Mouse (Mus musculus) heart, adult 2 months (tissue): ENCODE measurements at regions not wholly inside any gene's neighbourhood (a gene's known extent, or its start where the extent isn't known, plus 50 kb on each side); places are given as distances from the start of the nearest gene placed in this dataset.

Source experiments
- DNase-seq, 2 experiments: peaks; one replicate each; pipeline ENCODE4 v3.0.0; 2021
- H3K27ac ChIP-seq: fragments of 200-600 bp; 2 replicates; pipeline ENCODE4 v1.8.1; 2022
- H3K27me3 ChIP-seq: fragments of 200-500 bp; 2 replicates; pipeline ENCODE4 v1.6.1; 2012; ENCODE audit warnings: mild to moderate bottlenecking, low read length, inconsistent platforms, mixed read lengths; ENCODE audit not compliant: control insufficient read depth, insufficient read depth
- H3K36me3 ChIP-seq: fragments of 200-500 bp; 2 replicates; pipeline ENCODE4 v1.6.1; 2012; ENCODE audit warnings: low read length, inconsistent platforms; ENCODE audit not compliant: control insufficient read depth, insufficient read depth
- H3K4me1 ChIP-seq: fragments of 200-500 bp; 2 replicates; pipeline ENCODE4 v1.6.1; 2011; ENCODE audit warnings: low read length; ENCODE audit not compliant: control insufficient read depth, insufficient read depth
- H3K4me3 ChIP-seq: fragments of 200-600 bp; 2 replicates; pipeline ENCODE4 v1.8.1; 2022
- H3K79me2 ChIP-seq: fragments of 200-500 bp; replicated peaks from 2 replicates; pipeline ENCODE4 v1.6.1; 2012; ENCODE audit warnings: mild to moderate bottlenecking, inconsistent platforms, low read length, moderate library complexity, mixed read lengths; ENCODE audit not compliant: control insufficient read depth, insufficient read depth
- H3K9ac ChIP-seq: fragments of 200-500 bp; 2 replicates; pipeline ENCODE4 v1.6.1; 2012; ENCODE audit warnings: low read depth, mild to moderate bottlenecking, control low read depth, inconsistent platforms, low read length, mixed read lengths
- CTCF ChIP-seq: fragments of 200-600 bp; IDR thresholded peaks from 2 replicates; pipeline ENCODE4 v1.8.1; 2022; ENCODE audit warnings: antibody characterized with exemption, mild to moderate bottlenecking, moderate library complexity
- EP300 ChIP-seq: fragments of 200-500 bp; IDR thresholded peaks from 2 replicates; pipeline ENCODE4 v1.6.1; 2011; ENCODE audit warnings: low read depth, low read length, control low read depth; ENCODE audit not compliant: insufficient read depth
- POLR2A ChIP-seq: fragments of 200-500 bp; IDR thresholded peaks from 2 replicates; pipeline ENCODE4 v1.6.1; 2011; ENCODE audit warnings: mild to moderate bottlenecking, low read depth, low read length, control low read depth; ENCODE audit not compliant: insufficient read depth
- WGBS: fragments of 180-500 bp; shearing (Covaris S2); methylation state at CpG from one replicate; pipeline ENCODE4 v1.1.7; 2018; 5-methylcytosine and 5-hydroxymethylcytosine counted together
- intact Hi-C: fragments of 180-260 bp; cut with DNase I; formaldehyde crosslinking; loops from one replicate; pipeline ENCODE4 v1.15.1; 2025

GRCm38 (mm10) chrX:12841021-12841325, 79.1 kb upstream of the Med14 start:
- WGBS = 71% methylated on average over 3 of the region's 3 CpGs
- Histone ChIP-seq H3K79me2 (no peaks in the 10 kb centered on the region), H3K4me3 (no peak overlapping the region), H3K27ac (no peak overlapping the region; the same call in 1 of the 2 replicates), H3K27me3 (no peaks in the 10 kb centered on the region), H3K36me3 (no peaks in the 10 kb centered on the region), H3K9ac (no peak overlapping the region), H3K4me1 (peaks cover 3% of the 10 kb centered on the region; the same call in 1 of the 2 replicates)
- intact Hi-C loops = loop anchor here (5.0 kb wide), 1 partner anchor 79 kb away; the partner anchor contains the start of gene Med14
- TF ChIP-seq CTCF (no peak), EP300 (no peak), POLR2A (no peak)
- DNase-seq = no peak

GRCm38 (mm10) chrX:12840160-12841020, 78.5 kb upstream of the Med14 start:
- H3K27me3 ChIP-seq = no peaks in the 10 kb centered on the region
- peak overlapping the region; percentile 35; the same call in 1 of the 2 replicates for H3K9ac ChIP-seq
- peaks cover 3% of the 10 kb centered on the region; the same call in 1 of the 2 replicates for H3K4me1 ChIP-seq
- 15% methylated on average over 25 of the region's 25 CpGs for WGBS
- no peaks in the 10 kb centered on the region for H3K36me3 ChIP-seq
- H3K4me3 ChIP-seq = peak overlapping the region; percentile 35
- H3K79me2 ChIP-seq = no peaks in the 10 kb centered on the region
- peak overlapping the region; percentile 66 for H3K27ac ChIP-seq
- intact Hi-C loops = loop anchor here (5.0 kb wide), 1 partner anchor 78 kb away; the partner anchor contains the start of gene Med14
- peak; percentile 85 to 86 for DNase-seq
- TF ChIP-seq POLR2A = peak; percentile 46; the same call in 1 of the 2 replicates
- TF ChIP-seq CTCF = no peak
- TF ChIP-seq EP300 = peak; percentile 47; the same call in 1 of the 2 replicates

- 30% methylated on average over 11 of the region's 11 CpGs for WGBS
- H3K9ac ChIP-seq = peak overlapping the region; percentile 35
- H3K27me3 ChIP-seq = no peaks in the 10 kb centered on the region
- H3K27ac ChIP-seq = peak overlapping the region; percentile 66
- intact Hi-C loops = loop anchor here (2.0 to 5.0 kb wide), 2 partner anchors 77 to 163 kb away; partner anchors contain the start of gene Med14
- no peaks in the 10 kb centered on the region for H3K79me2 ChIP-seq
- TF ChIP-seq EP300 = 0 out of 2 replicates have a peak, but pooled peaks have one; percentile 12
- peak; percentile 79 for TF ChIP-seq CTCF
- TF ChIP-seq POLR2A = no peak
- H3K36me3 ChIP-seq = no peaks in the 10 kb centered on the region
- peaks cover 3% of the 10 kb centered on the region; the same call in 1 of the 2 replicates for H3K4me1 ChIP-seq
- DNase-seq = peak in 1 of 2 experiments; percentile 37
- peak overlapping the region; percentile 35 for H3K4me3 ChIP-seq
Observed at GRCm38 (mm10) chrX:12839406-12840159, 77.7 kb upstream of the Med14 start.

GRCm38 (mm10) chrX:12837821-12838220, 75.9 kb upstream of the Med14 start:
- Histone ChIP-seq H3K27ac (no peak overlapping the region), H3K79me2 (no peaks in the 10 kb centered on the region), H3K4me1 (peaks cover 3% of the 10 kb centered on the region; the same call in 1 of the 2 replicates), H3K36me3 (no peaks in the 10 kb centered on the region), H3K4me3 (no peak overlapping the region), H3K9ac (no peak overlapping the region), H3K27me3 (no peaks in the 10 kb centered on the region)
- peak in 1 of 2 experiments; percentile 20 for DNase-seq
- WGBS = 19% methylated on average over 1 of the region's 1 CpGs
- intact Hi-C loops = loop anchor here (2.0 kb wide), 1 partner anchor 161 kb away; no protein-coding TSS in a partner anchor
- TF ChIP-seq POLR2A (no peak), CTCF (no peak), EP300 (no peak)

- no peaks in the 10 kb centered on the region for H3K79me2 ChIP-seq
- intact Hi-C loops = no loop called here
- H3K36me3 ChIP-seq = no peaks in the 10 kb centered on the region
- 69% methylated on average over 4 of the region's 4 CpGs for WGBS
- DNase-seq = no peak
- H3K4me3 ChIP-seq = no peak overlapping the region
- no peak overlapping the region for H3K9ac ChIP-seq
- peaks cover 3% of the 10 kb centered on the region; the same call in 1 of the 2 replicates for H3K4me1 ChIP-seq
- H3K27ac ChIP-seq = no peak overlapping the region
- H3K27me3 ChIP-seq = no peaks in the 10 kb centered on the region
- TF ChIP-seq POLR2A = no peak
- TF ChIP-seq EP300 = no peak
- TF ChIP-seq CTCF = no peak
Observed at GRCm38 (mm10) chrX:12834681-12835080, 72.8 kb upstream of the Med14 start.

- no peak overlapping the region for H3K9ac ChIP-seq
- H3K79me2 ChIP-seq = no peaks in the 10 kb centered on the region
- H3K36me3 ChIP-seq = no peaks in the 10 kb centered on the region
- DNase-seq = no peak
- no peaks in the 10 kb centered on the region for H3K27me3 ChIP-seq
- H3K4me3 ChIP-seq = no peak overlapping the region
- WGBS = 68% methylated on average over 2 of the region's 2 CpGs
- no peak overlapping the region for H3K27ac ChIP-seq
- TF ChIP-seq CTCF (no peak), EP300 (no peak), POLR2A (no peak)
- intact Hi-C loops = no loop called here
- H3K4me1 ChIP-seq = peaks cover 2% of the 10 kb centered on the region; the same call in 1 of the 2 replicates
Observed at GRCm38 (mm10) chrX:12832709-12833108, 70.8 kb upstream of the Med14 start.
